Comparison of ENCODE assay signal across 8 mouse cellular contexts in the genomic region with DNA sequence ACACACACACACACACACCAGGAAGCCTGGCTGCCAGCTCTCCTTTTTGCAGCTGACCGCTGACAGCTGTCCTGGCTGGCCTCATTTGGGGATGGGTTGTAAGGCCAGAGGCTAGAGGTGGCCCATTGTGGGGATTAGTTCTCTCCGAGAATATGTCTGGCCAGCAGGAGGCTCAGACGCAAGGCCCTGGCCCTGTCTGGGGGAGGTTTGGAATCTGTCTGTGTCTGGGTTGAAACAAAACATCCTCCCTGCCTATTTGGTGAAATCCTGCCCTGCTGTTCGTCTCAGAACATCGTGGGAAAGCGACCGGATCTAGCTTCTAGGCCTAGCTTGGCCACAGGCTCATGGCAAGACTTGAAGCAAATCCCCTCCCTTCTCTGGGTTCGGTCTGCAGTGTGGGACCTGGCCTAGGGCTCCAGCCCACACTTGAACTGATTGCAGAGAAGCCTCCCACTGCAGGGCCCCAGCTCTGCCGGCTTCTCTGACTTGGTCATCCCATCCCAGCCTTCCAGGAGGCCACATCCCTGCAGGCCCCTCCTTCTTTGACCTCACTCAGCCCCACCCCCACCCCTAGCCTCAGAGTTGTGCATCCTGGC. TPM values are rescaled to one million over a fixed set of nuclear protein-coding genes. Genes with fewer than 3 reads are reported as not detected.
DNase-seq lines count a peak whose midpoint lies in the region; ATAC-seq and TF ChIP-seq lines count a peak whose summit lies in the region.

No protein-coding gene starts in this region.

- ATAC-seq in heart, embryonic 12.5 days (ENCODE audit: insufficient number of reproducible peaks, low FRiP score): peak; percentile 49
- no peak for ATAC-seq in cerebellum, adult (ENCODE audit: insufficient number of reproducible peaks, low FRiP score, low TSS enrichment)

- intact Hi-C loops in left cerebral cortex, postnatal 14 days (cut with DNase I): no loop called here

- DNase-seq in embryo, embryonic 11 days: peak; percentile 66
- DNase-seq in limb, embryonic 10.5 days (ENCODE audit: low spot score): no peak
- DNase-seq in adrenal gland, adult (ENCODE audit: inconsistent age in 2 of 2, low spot score in 1 of 2): no peak
- no peak for DNase-seq in left cerebral cortex, postnatal 14 days (ENCODE audit: low spot score in 2 of 2)

- H3K4me1 ChIP-seq in E14TG2a.4 (replicated peaks; ENCODE audit: low read depth, low read length): peaks cover 66% of the 10 kb centered on the region
- H3K4me1 ChIP-seq in heart, embryonic 12.5 days (replicated peaks): peaks cover 50% of the 10 kb centered on the region
- H3K4me1 ChIP-seq in limb, embryonic 10.5 days: peaks cover 28% of the 10 kb centered on the region

- no peak for TF ChIP-seq POLR2A in myocyte (IDR thresholded peaks at IDR 0.05; ENCODE audit: insufficient read length, low read depth)

- H3K36me3 ChIP-seq in E14TG2a.4 (ENCODE audit: insufficient read depth, low read length) (no peaks in the 10 kb centered on the region), myocyte (ENCODE audit: control insufficient read depth, insufficient read depth) (no peaks in the 10 kb centered on the region)
- H3K36me3 ChIP-seq in heart, embryonic 12.5 days: peaks cover 18% of the 10 kb centered on the region
- H3K36me3 ChIP-seq in limb, embryonic 10.5 days: no peaks in the 10 kb centered on the region

- no peak overlapping the region for H3ac ChIP-seq in myocyte (ENCODE audit: control insufficient read depth, insufficient read length)

- H3K27me3 ChIP-seq in E14TG2a.4 (ENCODE audit: insufficient read depth, low read length): 0 out of 2 replicates have a peak, but pooled peaks cover 3% of the 10 kb centered on the region
- H3K27me3 ChIP-seq in heart, embryonic 12.5 days (replicated peaks): no peaks in the 10 kb centered on the region
- H3K27me3 ChIP-seq in limb, embryonic 10.5 days (ENCODE audit: low read depth, poor library complexity, severe bottlenecking): no peaks in the 10 kb centered on the region
- H3K27me3 ChIP-seq in myocyte (ENCODE audit: control insufficient read depth, insufficient read depth, insufficient read length): no peaks in the 10 kb centered on the region

- no peak overlapping the region for H3K4me2 ChIP-seq in heart, embryonic 12.5 days
- H3K4me2 ChIP-seq in myocyte (ENCODE audit: low read depth): peak overlapping the region; percentile 75

- H3K9me3 ChIP-seq in E14TG2a.4 (ENCODE audit: low read length): no peaks in the 10 kb centered on the region
- no peaks in the 10 kb centered on the region for H3K9me3 ChIP-seq in heart, embryonic 12.5 days (replicated peaks)
- no peaks in the 10 kb centered on the region for H3K9me3 ChIP-seq in limb, embryonic 10.5 days (replicated peaks)

- TF ChIP-seq CTCF in E14TG2a.4 (conservative IDR thresholded peaks at IDR 0.05; ENCODE audit: low read length): no peak

- H3K27ac ChIP-seq in heart, embryonic 12.5 days (ENCODE audit: poor library complexity, severe bottlenecking): peak overlapping the region; percentile 81
- H3K27ac ChIP-seq in limb, embryonic 10.5 days: peak overlapping the region; percentile 76

- H3K9ac ChIP-seq in heart, embryonic 12.5 days: peak overlapping the region; percentile 25; the same call in 1 of the 2 replicates

- H3K79me2 ChIP-seq in myocyte (ENCODE audit: control insufficient read depth, insufficient read depth): no peaks in the 10 kb centered on the region

- H3K4me3 ChIP-seq in E14TG2a.4 (replicated peaks; ENCODE audit: low read length) (peak overlapping the region; percentile 39), myocyte (no peak overlapping the region)
- H3K4me3 ChIP-seq in heart, embryonic 12.5 days: no peak overlapping the region
- no peak overlapping the region for H3K4me3 ChIP-seq in limb, embryonic 10.5 days

- WGBS in heart, embryonic 12.5 days: 10% methylated on average over 9 of the region's 9 CpGs
- WGBS in limb, embryonic 10.5 days: 31% methylated on average over 9 of the region's 9 CpGs

TF ChIP-seq in myocyte, 11 proteins besides CTCF, POLR2A, EP300 and RAD21:
- TF ChIP-seq TCF12 (IDR thresholded peaks at IDR 0.05; ENCODE audit: insufficient read depth, poor library complexity, severe bottlenecking) (peak; percentile 90), MYOD1 (IDR thresholded peaks at IDR 0.05; ENCODE audit: control insufficient read depth in 1 of 3, insufficient read length in 2 of 3, low read depth in 2 of 3) (peak; percentile 82 to 88 (median 83)), CEBPB (IDR thresholded peaks at IDR 0.05; ENCODE audit: insufficient read depth, poor library complexity, severe bottlenecking) (no peak), MYOG (IDR thresholded peaks at IDR 0.05; ENCODE audit: control insufficient read depth in 1 of 3, insufficient read depth in 1 of 3, insufficient read length in 2 of 3, low read depth in 2 of 3) (peak; percentile 81 to 94 (median 91)), REST (IDR thresholded peaks at IDR 0.05; ENCODE audit: insufficient read depth, insufficient read length) (no peak), TCF3 (IDR thresholded peaks at IDR 0.05; ENCODE audit: insufficient read length, low read depth) (peak; percentile 43)
TF ChIP-seq in myocyte: peak in this region for 4.

RNA-seq across cellular contexts. Expression of gene Loxl1, which starts 17.1 kb away (rescaled TPM):
- polyA plus RNA-seq in heart, embryonic 12.5 days (2016; fragmentation: Nextera tagmentation; extraction: Ambion mirVana): 57.4 and 62.4 TPM in 2 replicates
- polyA plus RNA-seq in limb, embryonic 10.5 days (2016; fragmentation: Nextera tagmentation; extraction: Ambion mirVana): 6.0 and 12.9 TPM in 2 replicates
- polyA plus RNA-seq in myocyte (2012; fragmentation: generic; extraction: Trizol): 46.1 TPM
- 1 to 10 TPM; 3.4 to 3.8 TPM for total RNA-seq in left cerebral cortex, postnatal 14 days (2021)

RNA-seq across cellular contexts. Expression of gene Stoml1, which starts 42.9 kb away (rescaled TPM):
- polyA plus RNA-seq in heart, embryonic 12.5 days (2016; fragmentation: Nextera tagmentation; extraction: Ambion mirVana): 24.0 and 24.7 TPM in 2 replicates
- polyA plus RNA-seq in limb, embryonic 10.5 days (2016; fragmentation: Nextera tagmentation; extraction: Ambion mirVana): 21.8 and 26.1 TPM in 2 replicates
- 37.9 TPM for polyA plus RNA-seq in myocyte (2012; fragmentation: generic; extraction: Trizol)
- 10 to 100 TPM; 71.8 to 76.7 TPM for total RNA-seq in left cerebral cortex, postnatal 14 days (2021)

RNA-seq across cellular contexts. Expression of gene Pml, which starts 46.3 kb away (rescaled TPM):
- polyA plus RNA-seq in heart, embryonic 12.5 days (2016; fragmentation: Nextera tagmentation; extraction: Ambion mirVana): 15.2 and 15.5 TPM in 2 replicates
- 20.5 and 21.0 TPM in 2 replicates for polyA plus RNA-seq in limb, embryonic 10.5 days (2016; fragmentation: Nextera tagmentation; extraction: Ambion mirVana)
- polyA plus RNA-seq in myocyte (2012; fragmentation: generic; extraction: Trizol): 15.5 TPM
- total RNA-seq in left cerebral cortex, postnatal 14 days (2021): 10 to 100 TPM; 12.2 to 13.6 TPM
